Mouse (Mus musculus) G1E (cell line): ENCODE data around the gene Marc1.

ENCODE experiments used
- CTCF ChIP-seq: IDR thresholded peaks from 2 replicates; pipeline ENCODE4 v1.5.1; 2012; ENCODE audit warnings: low read depth, low read length, inconsistent platforms, mixed read lengths
- GATA1 ChIP-seq: IDR thresholded peaks from 2 replicates; pipeline ENCODE4 v1.6.1; 2012; ENCODE audit warnings: borderline replicate concordance, low read length, inconsistent platforms, mixed read lengths
- GATA2 ChIP-seq: IDR thresholded peaks from 2 replicates; pipeline ENCODE4 v1.6.1; 2012; ENCODE audit warnings: low read depth, low read length, inconsistent platforms, borderline replicate concordance
- POLR2AphosphoS5 ChIP-seq: IDR thresholded peaks from 2 replicates; pipeline ENCODE4 v1.6.1; 2012; ENCODE audit warnings: low read depth, low read length, inconsistent platforms; ENCODE audit not compliant: insufficient replicate concordance
- TAL1 ChIP-seq: conservative IDR thresholded peaks from 2 replicates; pipeline ENCODE4 v1.6.1; 2012; ENCODE audit warnings: low read depth, low read length, inconsistent platforms, mixed read lengths

DNA sequence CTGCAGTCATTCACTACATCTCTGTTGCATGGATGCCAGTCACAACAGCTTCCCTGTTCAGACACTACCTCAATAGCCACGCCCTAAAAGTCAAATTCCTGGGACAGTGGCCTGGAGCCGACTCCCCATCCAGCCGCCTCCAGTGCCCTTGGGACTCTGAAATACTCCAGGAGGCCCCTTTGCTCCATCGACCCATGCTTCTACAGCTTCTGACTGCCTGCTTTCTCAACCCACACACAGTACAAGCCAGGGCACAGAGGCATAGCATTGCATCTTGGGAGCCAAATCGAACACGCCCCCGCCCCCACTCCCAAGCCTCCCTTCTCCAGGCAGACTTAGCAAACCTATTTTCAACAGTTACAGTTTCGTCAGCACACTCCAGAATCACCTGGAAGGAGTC is 18.8 kb upstream of the Marc1 start:
- no peak for TF ChIP-seq CTCF
- no peak for TF ChIP-seq GATA1
- no peak for TF ChIP-seq TAL1
- no peak for TF ChIP-seq POLR2AphosphoS5
- no peak for TF ChIP-seq GATA2
